Mouse (Mus musculus) C3H10T1/2 (cell line): Measurements from ENCODE around the gene 4933427D14Rik. TPM values are rescaled to one million over a fixed set of nuclear protein-coding genes. Genes with fewer than 3 reads are reported as not detected.

Experiments
- polyA plus RNA-seq, 2 experiments: library from polyadenylated mRNA; unstranded; fragments of >200 nt; fragmentation: generic; extraction: Trizol; gene quantifications; one replicate each; pipeline ENCODE4 v1.2.1; 2012; ENCODE audit warnings: missing spikeins in 2 of 2

Gene 4933427D14Rik
- 1 to 10 TPM in 1 of 2 experiments, under 1 TPM in 1; 0.66 to 5.7 TPM for polyA plus RNA-seq

DNA sequence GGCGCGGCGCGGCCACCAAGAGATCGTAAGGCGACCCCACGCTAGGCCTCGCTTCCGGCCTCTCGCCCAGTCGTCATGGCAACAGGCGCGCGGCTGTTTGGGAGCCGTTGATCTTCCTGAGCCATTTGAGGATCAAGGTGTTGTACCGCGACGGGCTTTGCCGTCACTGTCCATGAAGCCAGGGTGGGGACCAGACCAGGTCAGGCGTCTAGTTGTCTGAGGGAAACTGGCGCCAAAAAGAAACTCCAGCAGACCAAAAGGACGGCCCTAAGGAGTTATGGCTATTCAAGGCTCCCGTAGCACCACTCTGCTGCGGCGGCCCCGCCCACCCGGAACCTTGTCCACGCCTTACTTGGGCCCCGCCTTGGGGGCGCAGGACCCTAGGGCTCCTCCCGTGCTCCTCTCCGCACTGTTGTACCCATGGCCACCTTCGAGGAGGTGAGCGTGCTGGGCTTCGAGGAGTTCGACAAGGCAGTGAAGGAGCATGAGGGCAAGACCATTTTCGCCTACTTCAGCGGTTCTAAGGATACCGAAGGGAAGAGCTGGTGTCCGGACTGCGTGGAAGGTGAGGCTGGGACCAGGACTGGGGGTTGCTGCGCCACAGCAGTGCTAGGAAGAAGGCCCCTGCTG lies at the start of gene 4933427D14Rik, which contains the start of gene Txndc17:
TSS of gene 4933427D14Rik (minus strand) at position 256 of the 630 bp plus-strand sequence.
TSS of gene Txndc17 (plus strand) at position 344 of the 630 bp plus-strand sequence.

DNA sequence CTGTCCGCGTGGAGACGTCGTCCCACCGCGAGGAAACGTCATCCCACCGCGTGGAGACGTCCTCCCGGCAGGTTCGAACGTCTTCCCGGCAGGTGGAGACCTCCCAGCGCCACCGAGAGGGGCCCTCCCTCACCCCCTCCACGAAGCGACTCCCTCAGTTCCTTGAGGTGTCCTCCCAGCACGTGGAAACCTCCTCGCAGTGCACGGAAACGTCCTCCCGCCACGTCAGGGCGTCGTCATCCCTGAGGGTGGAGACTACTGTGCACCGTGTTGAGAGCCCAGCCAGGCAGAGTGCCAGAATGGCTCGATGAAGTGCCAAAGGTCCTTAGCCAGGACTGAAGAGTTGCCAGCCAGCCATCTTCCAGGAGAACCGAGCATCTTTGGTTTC lies 8.1 kb upstream of the 4933427D14Rik start, which contains the start of gene Med31:
TSS of gene Med31 (minus strand) at position 183 of the 388 bp plus-strand sequence.

DNA sequence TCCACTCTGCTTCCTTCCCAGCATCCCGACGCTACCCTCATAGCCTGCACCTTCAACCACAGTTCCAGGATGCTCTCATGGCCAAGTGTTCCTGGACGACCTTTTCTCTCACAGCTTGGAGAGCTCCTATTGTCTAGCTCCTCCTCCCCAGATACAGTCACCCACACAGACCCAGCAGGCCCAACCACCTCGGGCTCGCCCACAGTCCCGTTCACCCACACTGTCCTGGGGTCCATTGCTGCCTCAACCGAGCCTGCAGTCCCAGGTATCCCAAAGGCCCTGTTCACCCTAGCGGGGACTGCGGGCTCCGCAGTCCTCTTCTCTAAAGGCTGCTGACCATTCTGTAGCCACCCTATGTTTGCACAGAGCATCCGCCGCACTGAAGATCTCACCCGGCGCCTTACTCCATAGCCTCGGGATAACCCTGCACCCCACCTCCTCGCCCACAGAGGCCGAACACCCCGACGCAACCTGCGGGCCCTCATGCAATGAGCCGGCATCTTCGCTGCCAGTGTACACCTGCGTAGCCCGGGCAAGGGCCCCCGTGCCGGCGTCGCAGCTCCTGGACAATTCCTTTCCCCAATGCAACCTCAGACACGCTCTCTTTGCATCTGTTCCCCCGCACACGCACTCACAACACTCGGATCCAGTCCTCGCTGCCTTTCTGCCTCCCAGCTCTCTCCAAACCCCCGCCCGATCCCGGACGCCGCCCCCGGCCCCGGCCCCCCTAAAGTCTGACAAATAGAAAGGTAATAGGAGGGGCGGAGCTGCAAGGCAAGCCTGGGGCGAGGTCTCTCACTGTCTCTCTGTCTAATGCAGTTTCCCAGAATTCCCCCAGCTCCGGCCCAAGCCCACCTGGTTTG lies 687 bp downstream of the 4933427D14Rik start, which contains the start of gene Gm43951:
TSS of gene Gm43951 (minus strand) at position 500 of the 863 bp plus-strand sequence.

DNA sequence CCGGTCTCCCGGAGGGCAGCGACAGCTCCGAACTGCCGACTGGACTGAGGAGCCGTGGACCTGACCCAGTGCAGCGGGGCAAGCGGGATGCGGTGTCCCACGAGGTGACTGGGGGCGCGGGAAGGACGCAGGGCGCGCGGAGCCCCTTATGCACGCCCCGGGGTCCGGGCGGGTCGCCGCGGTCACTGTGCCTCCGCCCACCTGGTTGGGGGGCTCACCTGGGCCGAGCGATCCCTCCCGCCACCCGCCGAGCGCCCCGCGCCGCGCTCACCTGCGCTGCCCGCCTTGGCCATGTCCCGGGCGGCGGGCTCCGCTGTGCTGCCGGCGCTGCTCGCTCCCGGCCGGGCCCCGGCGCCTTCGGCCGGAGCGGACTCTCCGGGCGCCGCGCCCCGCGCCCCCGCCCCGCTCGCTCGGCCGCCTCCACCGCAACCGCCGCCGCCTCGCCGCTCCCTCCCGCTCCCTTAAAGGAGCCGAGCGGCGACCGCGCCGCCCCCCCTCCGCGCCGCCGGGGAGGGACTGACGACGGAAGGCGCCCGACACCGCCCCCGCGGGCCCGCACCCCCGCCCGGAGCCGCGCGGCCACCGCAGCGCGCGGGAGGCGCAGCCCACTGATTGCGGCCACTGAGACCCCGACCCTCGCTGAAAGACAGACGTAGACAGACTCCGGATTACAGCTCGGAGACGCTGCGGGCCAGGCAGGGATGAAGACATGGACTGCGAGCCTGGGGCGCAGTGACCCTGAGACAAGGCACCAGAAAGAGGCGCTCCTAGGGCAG lies 71.7 kb downstream of the 4933427D14Rik start, which contains the start of gene Pitpnm3:
TSS of gene Pitpnm3 (minus strand) at position 396 of the 776 bp plus-strand sequence.

Other genes with a start within 250 kb of the 4933427D14Rik start
- under 1 TPM; 0.27 to 0.94 TPM for gene Aipl1, start 169.9 kb downstream of the 4933427D14Rik start, polyA plus RNA-seq
- gene Pimreg, start 165.4 kb downstream of the 4933427D14Rik start, polyA plus RNA-seq = 100 to 1,000 TPM in 1 of 2 experiments, 10 to 100 TPM in 1; 65.4 to 164 TPM
- gene Pitpnm3, start 71.7 kb downstream of the 4933427D14Rik start, polyA plus RNA-seq = under 1 TPM; under 0.01 to 0.04 TPM
- gene Gm43951, start 619 bp downstream of the 4933427D14Rik start, polyA plus RNA-seq = under 1 TPM; 0.02 to 0.51 TPM
- gene Txndc17, start 88 bp upstream of the 4933427D14Rik start, polyA plus RNA-seq = 100 to 1,000 TPM in 1 of 2 experiments, 10 to 100 TPM in 1; 33.7 to 153 TPM
- gene Med31, start 8.1 kb upstream of the 4933427D14Rik start, polyA plus RNA-seq = 10 to 100 TPM in 1 of 2 experiments, 1 to 10 TPM in 1; 3.2 to 18.8 TPM
- not detected for gene Slc13a5, start 59.8 kb upstream of the 4933427D14Rik start, polyA plus RNA-seq
- 10 to 100 TPM in 1 of 2 experiments, 1 to 10 TPM in 1; 2.1 to 28.9 TPM for gene Xaf1, start 94.2 kb upstream of the 4933427D14Rik start, polyA plus RNA-seq
- not detected for gene Fbxo39, start 107.0 kb upstream of the 4933427D14Rik start, polyA plus RNA-seq
- not detected for gene Tekt1, start 155.0 kb upstream of the 4933427D14Rik start, polyA plus RNA-seq
- gene Smtnl2, start 204.3 kb upstream of the 4933427D14Rik start, polyA plus RNA-seq = under 1 TPM; 0.01 to 0.06 TPM
- gene Ggt6, start 228.1 kb upstream of the 4933427D14Rik start, polyA plus RNA-seq = under 1 TPM in 1 of 2 experiments, not detected in 1; 0.15 TPM
- gene Mybbp1a, start 233.9 kb upstream of the 4933427D14Rik start, polyA plus RNA-seq = 100 to 1,000 TPM in 1 of 2 experiments, 10 to 100 TPM in 1; 97.3 to 256 TPM